In genomic region chr8:25361420-25361819, GRCm38 (mm10) we compare ENCODE assay signal across 16 mouse cellular contexts.
DNase-seq lines count a peak whose midpoint lies in the region; ATAC-seq and TF ChIP-seq lines count a peak whose summit lies in the region.
"Had no signal": no experiment of that assay in that cellular context is flagged by ENCODE, and none has a peak within 500 bp of the region (broad histone marks: within the 10 kb centered on the region; RNA-seq: fewer than 3 reads in every experiment).

No protein-coding gene starts in this region.

- 85% methylated on average over 5 of the region's 5 CpGs for WGBS in intestine, postnatal 0 days
- WGBS in intestine, embryonic 15.5 days, result 88% methylated on average over 5 of the region's 5 CpGs
- WGBS in lung, postnatal 0 days, result 90% methylated on average over 5 of the region's 5 CpGs

- H3K9ac ChIP-seq in intestine, postnatal 0 days (ENCODE audit: low read depth, low read length), result no peak overlapping the region
- H3K9ac ChIP-seq in intestine, embryonic 15.5 days, result no peak overlapping the region
- H3K9ac ChIP-seq in lung, postnatal 0 days (replicated peaks; ENCODE audit: low read depth), result no peak overlapping the region
- H3K9ac ChIP-seq in MEL (ENCODE audit: control insufficient read depth, low read depth, low read length, poor library complexity, severe bottlenecking), result no peak overlapping the region
- H3K9ac ChIP-seq: forebrain, embryonic 12.5 days; hindbrain, embryonic 14.5 days; neural tube, embryonic 13.5 days had no signal

- TF ChIP-seq RAD21 in MEL (IDR thresholded peaks at IDR 0.05; ENCODE audit: low read depth, low read length), result peak; percentile 16; the same call in 1 of the 2 replicates

- TF ChIP-seq EP300 in lung, postnatal 0 days (IDR thresholded peaks at IDR 0.05), result no peak
- no peak for TF ChIP-seq EP300 in MEL (IDR thresholded peaks at IDR 0.05; ENCODE audit: low read depth in 1 of 2, low read length in 2 of 2)

- no peaks in the 10 kb centered on the region for H3K36me3 ChIP-seq in intestine, postnatal 0 days (ENCODE audit: control insufficient read depth, insufficient read depth)
- H3K36me3 ChIP-seq in intestine, embryonic 15.5 days, result no peaks in the 10 kb centered on the region
- no peaks in the 10 kb centered on the region for H3K36me3 ChIP-seq in lung, postnatal 0 days (ENCODE audit: insufficient read depth, low read length)
- no peaks in the 10 kb centered on the region for H3K36me3 ChIP-seq in MEL (ENCODE audit: control insufficient read depth in 1 of 2, insufficient read depth in 2 of 2, low read length in 2 of 2)
- H3K36me3 ChIP-seq: forebrain, embryonic 12.5 days; neural tube, embryonic 13.5 days had no signal

- TF ChIP-seq CTCF in intestine, postnatal 0 days (IDR thresholded peaks at IDR 0.05; ENCODE audit: low read depth), result peak; percentile 32; the same call in 1 of the 2 replicates
- TF ChIP-seq CTCF in lung, postnatal 0 days (IDR thresholded peaks at IDR 0.05), result peak; percentile 40
- peak; percentile 38 to 67 (median 48) for TF ChIP-seq CTCF in MEL (IDR thresholded peaks at IDR 0.05 in 2 of 3, conservative IDR thresholded peaks at IDR 0.05 in 1 of 3; ENCODE audit: control insufficient read depth in 1 of 3, insufficient read depth in 1 of 3, low read depth in 2 of 3, low read length in 3 of 3, poor library complexity in 1 of 3, severe bottlenecking in 1 of 3)
- TF ChIP-seq CTCF in embryonic fibroblast, embryonic 13.5 days (IDR thresholded peaks at IDR 0.05; ENCODE audit: borderline replicate concordance, insufficient read depth, low read length), result peak; percentile 16; the same call in 1 of the 2 replicates

- no peak for TF ChIP-seq POLR2A in MEL (IDR thresholded peaks at IDR 0.05; ENCODE audit: control insufficient read depth in 1 of 2, insufficient read depth in 1 of 2, low read depth in 1 of 2, low read length in 2 of 2, poor library complexity in 1 of 2)
- no peak for TF ChIP-seq POLR2A in embryonic fibroblast, embryonic 13.5 days (IDR thresholded peaks at IDR 0.05; ENCODE audit: low read depth, low read length)

- H3K4me1 ChIP-seq in intestine, postnatal 0 days (replicated peaks; ENCODE audit: control insufficient read depth, insufficient read depth, low read length), result no peaks in the 10 kb centered on the region
- no peaks in the 10 kb centered on the region for H3K4me1 ChIP-seq in intestine, embryonic 15.5 days (replicated peaks)
- no peaks in the 10 kb centered on the region for H3K4me1 ChIP-seq in lung, postnatal 0 days (ENCODE audit: insufficient read depth, low read depth, low read length)
- H3K4me1 ChIP-seq in MEL (ENCODE audit: control insufficient read depth in 1 of 2, insufficient read depth in 2 of 2, low read length in 2 of 2), result peaks cover 0 to 2% of the 10 kb centered on the region in 2 experiments; a peak in 1 of 4 replicates
- H3K4me1 ChIP-seq in embryonic fibroblast, embryonic 13.5 days (ENCODE audit: control insufficient read depth, insufficient read depth, low read length), result no peaks in the 10 kb centered on the region
- H3K4me1 ChIP-seq: forebrain, embryonic 12.5 days; neural tube, embryonic 13.5 days had no signal

- no peaks in the 10 kb centered on the region for H3K9me3 ChIP-seq in intestine, postnatal 0 days (ENCODE audit: control insufficient read depth)
- H3K9me3 ChIP-seq in intestine, embryonic 15.5 days, result no peaks in the 10 kb centered on the region
- H3K9me3 ChIP-seq in lung, postnatal 0 days (ENCODE audit: low read length), result no peaks in the 10 kb centered on the region
- no peaks in the 10 kb centered on the region for H3K9me3 ChIP-seq in MEL (replicated peaks; ENCODE audit: insufficient read depth, low read length)
- H3K9me3 ChIP-seq: forebrain, embryonic 12.5 days; neural tube, embryonic 13.5 days had no signal

- H3K4me2 ChIP-seq in intestine, postnatal 0 days (replicated peaks; ENCODE audit: low read depth), result no peak overlapping the region
- H3K4me2 ChIP-seq in intestine, embryonic 15.5 days (replicated peaks), result no peak overlapping the region
- no peak overlapping the region for H3K4me2 ChIP-seq in lung, postnatal 0 days (replicated peaks; ENCODE audit: low read depth, low read length)
- H3K4me2 ChIP-seq: forebrain, embryonic 12.5 days; hindbrain, embryonic 14.5 days; neural tube, embryonic 13.5 days had no signal

- H3K79me2 ChIP-seq in MEL (ENCODE audit: control insufficient read depth, insufficient read depth, low read length, poor library complexity), result no peaks in the 10 kb centered on the region

- no peak overlapping the region for H3K27ac ChIP-seq in intestine, postnatal 0 days (ENCODE audit: low read depth, low read length)
- H3K27ac ChIP-seq in intestine, embryonic 15.5 days, result no peak overlapping the region
- no peak overlapping the region for H3K27ac ChIP-seq in lung, postnatal 0 days (ENCODE audit: low read length)
- H3K27ac ChIP-seq in MEL (ENCODE audit: control insufficient read depth, low read depth, low read length), result no peak overlapping the region
- no peak overlapping the region for H3K27ac ChIP-seq in embryonic fibroblast, embryonic 13.5 days (ENCODE audit: insufficient read depth, low read length)
- H3K27ac ChIP-seq: forebrain, embryonic 12.5 days; hindbrain, embryonic 14.5 days; neural tube, embryonic 13.5 days had no signal

- no peaks in the 10 kb centered on the region for H3K27me3 ChIP-seq in intestine, postnatal 0 days (replicated peaks; ENCODE audit: control insufficient read depth, insufficient read depth, low read length)
- H3K27me3 ChIP-seq in intestine, embryonic 15.5 days (replicated peaks), result no peaks in the 10 kb centered on the region
- H3K27me3 ChIP-seq in lung, postnatal 0 days (replicated peaks; ENCODE audit: insufficient read depth, low read length), result no peaks in the 10 kb centered on the region
- H3K27me3 ChIP-seq in MEL (ENCODE audit: control insufficient read depth in 1 of 2, insufficient read depth in 2 of 2, low read length in 2 of 2), result peaks cover 2 to 4% of the 10 kb centered on the region in 2 experiments; a peak in 3 of 4 replicates
- H3K27me3 ChIP-seq: forebrain, embryonic 12.5 days; neural tube, embryonic 13.5 days had no signal

- no peak overlapping the region for H3K4me3 ChIP-seq in intestine, postnatal 0 days (ENCODE audit: low read depth, low read length)
- no peak overlapping the region for H3K4me3 ChIP-seq in intestine, embryonic 15.5 days (replicated peaks)
- H3K4me3 ChIP-seq in lung, postnatal 0 days (ENCODE audit: low read depth, low read length), result no peak overlapping the region
- no peak overlapping the region for H3K4me3 ChIP-seq in MEL (ENCODE audit: control insufficient read depth in 1 of 2, insufficient read depth in 1 of 2, low read depth in 2 of 2, low read length in 2 of 2)
- H3K4me3 ChIP-seq in embryonic fibroblast, embryonic 13.5 days (ENCODE audit: insufficient read depth, low read length), result no peak overlapping the region
- H3K4me3 ChIP-seq: forebrain, embryonic 12.5 days; neural tube, embryonic 13.5 days had no signal

- no peak for ATAC-seq in intestine, postnatal 0 days
- no peak for ATAC-seq in intestine, embryonic 15.5 days
- ATAC-seq in lung, postnatal 0 days, result no peak

- DNase-seq in lung, postnatal 0 days (ENCODE audit: low spot score), result no peak
- DNase-seq in lung, adult 18-20 months, result no peak
- peak; percentile 14 for DNase-seq in MEL (ENCODE audit: low read depth, low spot score)
- no peak for DNase-seq in urinary bladder, postnatal 14 days (ENCODE audit: low spot score)
- no peak for DNase-seq in urinary bladder, adult 2 months (ENCODE audit: low spot score)
- DNase-seq: adrenal gland, postnatal 36 days; heart, adult 18-20 months; kidney, adult 8-10 months; right cerebral cortex, postnatal 4 days; thymus, postnatal 36 days had no signal

TF ChIP-seq in MEL, 35 proteins besides CTCF, POLR2A, EP300 and RAD21:
- TF ChIP-seq SIN3A (IDR thresholded peaks at IDR 0.05; ENCODE audit: low read length) (no peak), SMC3 (IDR thresholded peaks at IDR 0.05; ENCODE audit: low read depth, low read length) (peak; percentile 27)
